Mouse (Mus musculus): ENCODE measurements around the gene Ifit2.
"Not testable (repeated sequence)": the region's sequence is repeated elsewhere in the genome, so short reads cannot be mapped to it uniquely, and the experiment has no call there.

The Ifit2 gene

DNA sequence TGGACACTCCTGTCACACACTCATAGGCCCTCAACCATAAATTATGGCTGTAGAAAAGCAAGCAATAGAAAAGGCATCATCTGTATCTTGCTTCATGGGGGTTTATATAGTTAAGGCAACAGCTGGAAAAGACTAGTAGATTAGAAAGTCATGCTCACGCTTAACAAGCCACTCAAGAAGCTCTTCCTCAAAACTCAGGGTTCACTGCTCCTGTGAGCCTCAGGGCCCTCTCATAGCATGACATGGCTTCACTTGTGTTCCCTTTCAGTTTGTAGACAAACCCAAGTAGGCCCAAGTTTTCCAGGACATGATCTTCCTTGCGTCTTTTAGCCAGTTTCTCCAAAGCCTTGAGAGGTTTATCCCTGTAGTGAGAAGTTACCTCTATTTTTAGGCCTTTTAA lies 43.0 kb downstream of the Ifit2 start:
- DNase-seq (ENCODE audit: extremely low spot score, low read depth, low spot score), result no peak

DNA sequence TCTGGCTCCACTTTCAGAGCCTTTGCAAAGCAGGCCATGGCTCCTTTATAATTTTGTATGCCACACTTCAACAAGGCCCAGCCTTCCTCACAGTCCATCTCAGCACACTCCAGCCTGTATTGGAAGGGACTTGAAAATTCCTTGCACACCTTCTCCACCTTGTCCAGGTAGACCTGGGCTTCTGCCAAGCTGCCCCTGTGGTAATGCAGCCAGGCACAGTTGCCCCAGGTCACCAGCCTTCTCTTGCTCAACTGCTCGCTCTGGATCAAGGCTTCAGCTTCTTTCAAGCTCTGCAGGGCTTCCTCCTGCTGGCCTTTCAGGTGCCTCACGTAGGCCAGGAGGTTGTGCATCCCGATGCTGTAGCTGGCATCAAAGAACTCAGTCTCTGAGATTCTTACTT lies 44.0 kb downstream of the Ifit2 start:
- DNase-seq (ENCODE audit: extremely low spot score, low read depth, low spot score), result not testable (repeated sequence)

DNA sequence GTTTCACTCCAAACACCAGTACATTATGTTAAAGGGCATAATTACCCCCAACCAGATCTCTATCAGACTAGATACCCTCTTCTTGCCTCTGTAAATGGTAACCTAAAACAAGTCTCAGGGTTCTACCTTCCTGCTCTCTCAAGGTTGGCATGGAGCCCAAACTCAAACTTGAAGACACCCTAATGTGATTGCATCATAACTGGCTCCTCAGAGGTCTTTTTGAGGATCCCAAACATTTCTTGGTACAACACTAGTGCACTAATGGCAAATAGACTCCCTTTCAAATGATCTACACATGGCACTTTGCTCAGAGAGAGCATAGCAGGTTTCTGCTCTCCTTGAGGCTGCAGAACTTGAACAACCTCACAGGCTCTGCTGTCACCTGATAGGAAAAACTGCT lies 46.3 kb downstream of the Ifit2 start:
- no peak for DNase-seq (ENCODE audit: extremely low spot score, low read depth, low spot score)

DNA sequence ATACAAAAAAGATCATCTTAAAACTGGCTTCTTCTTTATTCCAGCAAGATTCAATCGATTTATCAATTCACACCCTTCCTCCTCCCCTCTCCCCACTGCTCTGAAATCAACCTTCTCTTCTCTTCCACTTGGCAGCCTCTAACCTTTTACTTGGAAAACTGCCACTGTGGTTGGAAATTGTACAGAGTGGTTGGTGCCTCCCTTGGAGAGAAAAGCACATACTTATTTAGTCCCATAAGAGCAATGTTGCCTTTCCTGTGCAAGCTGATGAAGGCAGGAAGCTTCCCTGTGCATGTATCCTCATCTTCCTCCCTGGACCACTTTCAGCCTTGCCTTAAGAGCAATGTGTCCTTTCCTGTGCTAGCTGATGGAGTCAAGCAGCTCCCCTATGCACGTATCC lies 47.8 kb downstream of the Ifit2 start:
- DNase-seq (ENCODE audit: extremely low spot score, low read depth, low spot score), result no peak

DNA sequence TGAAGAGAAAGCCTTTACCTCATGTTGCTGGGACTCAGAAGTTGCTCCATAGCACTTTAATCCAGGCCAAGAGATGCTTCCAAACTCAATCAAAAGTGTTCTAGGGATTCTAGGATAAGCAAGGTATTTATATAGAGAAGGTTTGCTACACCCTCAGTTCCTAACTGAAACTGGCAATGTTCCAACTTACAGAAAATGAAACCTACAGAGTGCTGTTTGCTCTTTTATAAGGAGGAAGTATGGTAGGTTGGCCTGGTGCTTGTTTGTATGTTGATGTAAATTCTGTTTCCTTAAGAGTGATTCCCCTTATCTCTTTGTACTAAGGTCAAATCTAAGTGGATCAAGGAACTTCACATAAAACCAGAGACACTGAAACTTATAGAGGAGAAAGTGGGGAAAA lies 48.8 kb downstream of the Ifit2 start:
- not testable (repeated sequence) for DNase-seq (ENCODE audit: extremely low spot score, low read depth, low spot score)

DNA sequence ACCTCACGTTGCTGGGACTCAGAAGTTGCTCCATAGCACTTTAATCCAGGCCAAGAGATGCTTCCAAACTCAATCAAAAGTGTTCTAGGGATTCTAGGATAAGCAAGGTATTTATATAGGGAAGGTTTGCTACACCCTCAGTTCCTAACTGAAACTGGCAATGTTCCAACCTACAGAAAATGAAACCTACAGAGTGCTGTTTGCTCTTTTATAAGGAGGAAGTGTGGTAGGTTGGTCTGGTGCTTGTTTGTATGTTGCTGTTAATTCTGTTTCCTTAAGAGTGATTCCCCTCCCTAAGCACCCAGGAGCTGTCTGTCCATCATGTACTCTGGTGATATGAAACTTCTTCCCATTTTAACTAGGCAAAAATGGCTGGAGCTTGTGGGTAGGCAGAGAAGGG lies 51.4 kb downstream of the Ifit2 start, which contains the start of gene Ifit1bl1:
Ifit1bl1 (minus strand) TSS at position 69 of the 400 bp plus-strand sequence.
- not testable (repeated sequence) for DNase-seq (ENCODE audit: extremely low spot score, low read depth, low spot score)

DNA sequence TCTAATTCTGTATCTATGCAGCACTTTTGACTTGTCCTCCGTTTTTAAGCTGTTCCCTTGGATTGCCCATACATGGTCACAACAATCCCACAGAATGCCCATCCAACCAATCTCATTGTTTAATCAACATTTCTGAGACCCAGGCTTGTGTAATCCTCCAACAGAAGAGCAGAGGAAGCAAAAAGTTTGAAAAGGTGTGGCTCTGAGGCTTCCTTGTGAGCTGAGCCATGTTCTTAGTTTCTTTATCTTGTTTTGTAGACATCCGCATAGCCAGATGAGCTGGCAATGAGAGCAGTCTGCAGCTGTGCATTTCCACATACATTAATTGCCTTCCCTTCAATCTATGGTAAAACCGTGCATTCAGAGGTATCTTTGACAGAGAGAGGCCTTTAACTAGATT lies 55.0 kb downstream of the Ifit2 start:
- no peak for DNase-seq (ENCODE audit: extremely low spot score, low read depth, low spot score)

DNA sequence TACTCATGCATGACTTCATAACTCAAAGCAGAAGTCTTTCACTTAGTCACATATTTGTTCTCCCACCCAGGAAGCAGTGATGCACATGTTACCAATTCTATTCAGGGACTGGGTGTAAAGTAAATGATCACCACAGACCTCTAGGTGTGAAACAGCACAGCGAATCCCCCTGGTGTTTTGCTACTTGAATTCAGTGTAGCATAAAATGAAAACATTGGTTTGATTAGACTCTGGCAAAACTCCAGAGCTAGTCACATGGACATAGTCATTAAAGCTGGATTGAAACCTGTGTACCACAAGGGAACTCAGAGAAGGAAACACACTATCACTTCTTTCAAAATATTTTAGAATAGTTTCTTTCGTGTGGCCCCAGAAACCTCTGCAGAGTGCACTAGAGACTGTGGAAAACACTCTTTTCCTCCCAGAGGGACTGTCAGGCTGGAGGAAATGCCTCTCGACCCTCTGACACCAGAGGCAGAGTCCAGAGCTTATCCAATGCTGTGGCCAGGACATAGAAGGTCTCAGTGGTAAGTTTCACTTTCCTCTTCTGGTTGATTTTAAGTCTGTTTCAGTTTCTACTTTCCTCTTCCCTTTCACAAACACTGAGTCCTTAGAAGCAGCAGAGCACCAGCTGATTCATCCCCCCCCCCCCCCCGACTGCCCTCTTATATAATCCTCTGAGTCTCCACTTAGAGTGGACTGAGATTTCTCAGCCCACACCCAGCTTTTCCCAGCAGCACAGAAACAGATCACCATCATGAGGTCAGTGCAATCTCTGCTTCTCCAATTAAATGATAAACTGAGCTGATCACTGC lies 57.0 kb downstream of the Ifit2 start, which contains the start of gene Ifit3b:
Ifit3b (plus strand) TSS at position 734 of the 815 bp plus-strand sequence.
- DNase-seq (ENCODE audit: extremely low spot score, low read depth, low spot score), result not testable (repeated sequence)

DNA sequence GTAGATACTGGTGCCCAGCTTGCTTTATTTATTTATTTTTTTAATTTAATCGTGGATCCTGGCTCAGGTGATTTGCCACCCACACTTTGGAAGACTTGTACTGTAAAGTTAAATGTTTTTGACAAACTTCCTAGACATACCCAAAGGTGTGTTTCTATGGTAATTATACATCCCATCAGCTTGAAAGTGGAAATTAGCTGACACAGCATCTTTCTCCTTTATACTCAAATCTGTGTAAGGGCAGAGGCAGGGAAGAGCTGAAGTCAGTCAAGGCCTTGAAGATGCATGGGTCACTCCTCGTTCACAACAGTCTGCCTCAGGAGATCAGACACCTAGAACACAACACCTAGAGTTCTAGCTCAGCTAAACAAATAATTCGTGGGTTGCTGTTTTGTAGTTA lies 59.6 kb downstream of the Ifit2 start:
- DNase-seq (ENCODE audit: extremely low spot score, low read depth, low spot score), result not testable (repeated sequence)

DNA sequence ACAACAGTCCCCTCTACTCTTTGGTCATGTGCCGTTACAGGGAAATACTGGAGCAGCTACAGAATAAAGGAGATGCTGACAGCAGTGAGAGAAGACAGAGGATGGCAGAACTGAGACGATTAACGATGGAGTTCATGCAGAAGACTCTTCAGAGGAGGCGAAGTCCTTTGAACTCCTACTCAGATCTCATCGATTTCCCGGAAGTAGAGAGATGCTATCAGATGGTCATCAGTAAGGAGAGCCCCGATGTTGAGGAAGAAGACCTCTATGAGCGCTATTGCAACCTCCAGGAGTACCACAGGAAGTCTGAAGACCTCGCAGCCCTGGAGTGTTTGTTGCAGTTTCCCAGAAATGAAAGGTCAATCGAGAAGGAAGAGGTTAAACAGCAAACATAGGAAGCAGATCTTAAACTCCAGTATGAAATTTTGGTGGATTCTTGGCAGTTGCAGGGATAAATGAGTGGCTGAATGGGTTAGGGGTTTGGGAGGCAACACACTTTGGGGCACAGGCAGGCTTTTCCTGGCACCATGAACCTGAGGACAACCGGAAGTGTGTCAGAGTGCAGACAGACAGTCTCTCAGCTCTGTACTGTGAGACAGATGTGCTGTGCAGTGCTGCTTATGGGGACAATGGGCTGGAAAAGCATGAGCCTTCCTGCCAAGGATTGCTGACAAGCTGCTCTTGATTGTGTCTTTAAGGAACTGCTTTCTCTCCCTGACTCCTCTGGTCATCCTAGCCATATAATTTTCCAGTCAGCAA lies 61.9 kb downstream of the Ifit2 start:
- not testable (repeated sequence) for DNase-seq (ENCODE audit: extremely low spot score, low read depth, low spot score)

DNA sequence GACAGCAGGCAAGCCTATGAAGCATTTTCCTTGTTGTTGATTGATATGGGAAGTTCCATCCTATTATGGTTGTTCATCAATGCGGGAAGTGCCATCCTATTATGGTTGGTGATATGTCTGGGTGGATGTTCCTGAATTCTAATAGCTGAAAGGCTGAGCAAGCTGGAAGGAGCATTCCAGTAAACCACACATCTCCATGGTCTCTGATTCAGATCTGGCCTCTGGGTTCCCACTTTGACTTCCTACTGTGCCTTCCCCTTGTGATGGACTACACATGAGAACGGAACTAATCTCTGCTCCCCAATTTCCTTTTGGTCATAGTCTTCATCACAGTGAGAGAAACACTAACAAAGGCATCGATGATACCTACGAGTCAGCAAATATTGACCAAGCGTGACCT lies 70.4 kb downstream of the Ifit2 start:
- no peak for DNase-seq (ENCODE audit: extremely low spot score, low read depth, low spot score)

DNA sequence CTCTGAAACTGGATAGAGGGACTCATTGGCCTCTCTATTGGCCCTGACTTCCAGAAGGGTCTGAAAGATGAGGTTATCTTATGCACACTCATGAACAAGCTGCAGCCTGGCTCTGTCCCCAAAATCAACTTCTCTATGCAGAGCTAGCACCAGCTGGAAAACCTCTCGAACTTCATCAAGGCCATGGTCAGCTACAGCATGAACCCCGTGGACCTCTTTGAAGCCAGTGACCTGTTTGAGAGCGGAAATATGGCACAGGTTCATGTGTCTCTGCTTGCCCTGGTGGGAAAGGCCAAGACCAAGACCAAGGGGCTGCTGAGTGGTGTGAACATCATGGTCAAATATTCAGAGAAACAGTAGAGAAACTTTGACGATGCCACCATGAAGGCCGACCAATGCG lies 73.3 kb downstream of the Ifit2 start:
- no peak for DNase-seq (ENCODE audit: extremely low spot score, low read depth, low spot score)

DNA sequence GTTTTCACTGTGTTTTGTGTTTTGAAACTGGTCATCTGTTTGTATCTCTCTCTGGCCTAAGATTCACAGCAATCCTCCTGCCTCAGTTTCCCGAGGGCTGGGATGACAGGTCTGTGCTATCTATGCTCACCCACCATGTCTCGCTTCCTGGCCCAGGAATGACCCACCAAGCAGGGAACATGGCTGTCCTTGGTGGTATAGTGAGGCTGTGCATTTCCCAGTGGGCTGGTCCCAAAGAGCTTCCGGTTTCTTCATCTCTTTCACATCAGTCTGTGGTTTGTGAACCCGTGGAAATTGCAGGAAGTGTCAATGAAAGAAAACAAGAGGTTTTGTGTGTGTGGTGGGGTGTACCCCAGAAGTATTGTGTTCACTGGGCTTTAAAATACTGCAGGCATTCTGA lies 74.2 kb downstream of the Ifit2 start:
- no peak for DNase-seq (ENCODE audit: extremely low spot score, low read depth, low spot score)

Data from hindlimb bud, embryonic 11.5 days (tissue).